Mouse (Mus musculus) fibroblast of lung, adult 2 months (primary cell): ENCODE results near the gene Aunip.

Source experiments
- DNase-seq: peaks from one replicate; pipeline ENCODE4 v3.0.0-alpha.2; 2011; ENCODE audit warnings: low read depth

Aunip gene

DNA sequence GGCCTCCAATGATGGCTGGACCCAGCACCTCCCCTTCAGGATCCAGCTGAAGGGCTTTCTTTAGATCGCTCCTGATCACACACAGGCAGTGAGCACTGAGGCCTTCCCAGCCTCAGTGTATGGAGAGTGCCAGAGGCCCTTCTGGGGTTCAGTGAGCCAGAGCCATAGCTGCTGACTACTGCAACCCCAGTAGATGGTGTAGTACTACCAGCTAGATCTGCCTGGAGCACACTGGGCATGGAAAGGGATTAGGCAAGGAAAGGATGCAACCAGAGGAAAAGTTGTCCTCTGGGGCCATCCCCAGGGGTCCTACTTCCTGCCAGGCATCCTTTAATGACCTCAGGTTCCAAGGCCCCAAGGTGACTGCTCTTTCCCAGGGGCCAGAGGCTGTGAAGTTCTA, 42.8 kb downstream of the Aunip start:
- DNase-seq: no peak

DNA sequence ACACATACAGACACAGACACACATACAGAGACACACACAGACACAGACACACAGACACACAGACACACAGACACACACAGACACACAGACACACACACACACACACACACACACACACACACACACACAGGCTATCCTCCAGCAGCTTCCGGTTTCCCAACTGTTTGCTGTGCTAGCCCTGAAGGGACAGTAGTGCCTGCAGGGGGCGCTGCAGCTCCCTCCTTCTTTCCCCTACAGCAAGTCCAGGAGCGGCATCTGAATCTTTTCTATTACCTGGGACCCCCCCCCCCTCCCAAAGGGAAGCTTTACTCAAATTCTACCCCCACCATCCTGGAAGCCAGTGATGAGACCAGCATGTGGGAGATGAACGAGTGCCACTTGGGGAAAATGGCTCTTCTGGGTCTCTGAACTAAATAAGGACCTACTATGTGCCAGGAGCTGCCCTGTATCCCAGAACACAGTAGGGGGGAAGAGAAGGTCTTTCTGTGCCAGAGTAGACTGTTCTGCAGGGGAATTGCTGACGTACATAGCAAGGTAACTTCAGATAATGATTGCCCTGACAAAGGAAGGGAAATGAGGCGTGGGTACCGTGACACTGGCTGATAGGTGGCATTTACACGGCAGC, 45.3 kb downstream of the Aunip start:
- no peak for DNase-seq

- DNase-seq: no peak
These were observed 46.9 kb downstream of the Aunip start for GRCm38 (mm10) chr4:134557626-134558249.

GRCm38 (mm10) chr4:134558570-134559113, 47.8 kb downstream of the Aunip start:
- DNase-seq: no peak

GRCm38 (mm10) chr4:134559154-134559553, 48.4 kb downstream of the Aunip start:
- DNase-seq: no peak

- DNase-seq: no peak
These were observed 49.9 kb downstream of the Aunip start for GRCm38 (mm10) chr4:134560699-134561098.

- DNase-seq: no peak
These were observed 51.2 kb downstream of the Aunip start for GRCm38 (mm10) chr4:134562014-134562413.

DNA sequence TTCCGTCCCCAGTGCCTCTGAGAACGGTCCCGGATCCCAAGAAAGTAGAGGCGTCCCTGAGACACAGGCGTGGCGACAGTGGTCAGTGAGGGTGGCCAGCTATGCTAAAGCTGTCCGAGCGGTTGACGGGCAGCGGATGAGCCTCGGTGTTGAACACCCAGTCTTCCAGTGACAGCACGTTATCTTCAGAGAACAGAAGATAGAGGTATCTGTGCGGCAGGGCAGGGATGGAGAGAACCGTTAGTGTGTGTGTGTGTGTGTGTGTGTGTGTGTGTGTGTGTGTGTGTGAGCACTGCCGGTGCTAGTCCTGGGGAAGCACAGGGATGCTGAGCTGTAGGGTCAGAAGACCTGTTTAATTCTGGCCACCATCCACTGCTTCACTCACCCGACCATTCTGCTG, 52.8 kb downstream of the Aunip start:
- DNase-seq: no peak

- DNase-seq: no peak
These were observed 53.3 kb downstream of the Aunip start for GRCm38 (mm10) chr4:134564093-134564492.

- DNase-seq: no peak
These were observed 56.8 kb downstream of the Aunip start for GRCm38 (mm10) chr4:134567377-134568226.

- DNase-seq: no peak
These were observed 58.4 kb downstream of the Aunip start for GRCm38 (mm10) chr4:134569205-134569604.

GRCm38 (mm10) chr4:134569831-134570230, 59.0 kb downstream of the Aunip start:
- DNase-seq: no peak

DNA sequence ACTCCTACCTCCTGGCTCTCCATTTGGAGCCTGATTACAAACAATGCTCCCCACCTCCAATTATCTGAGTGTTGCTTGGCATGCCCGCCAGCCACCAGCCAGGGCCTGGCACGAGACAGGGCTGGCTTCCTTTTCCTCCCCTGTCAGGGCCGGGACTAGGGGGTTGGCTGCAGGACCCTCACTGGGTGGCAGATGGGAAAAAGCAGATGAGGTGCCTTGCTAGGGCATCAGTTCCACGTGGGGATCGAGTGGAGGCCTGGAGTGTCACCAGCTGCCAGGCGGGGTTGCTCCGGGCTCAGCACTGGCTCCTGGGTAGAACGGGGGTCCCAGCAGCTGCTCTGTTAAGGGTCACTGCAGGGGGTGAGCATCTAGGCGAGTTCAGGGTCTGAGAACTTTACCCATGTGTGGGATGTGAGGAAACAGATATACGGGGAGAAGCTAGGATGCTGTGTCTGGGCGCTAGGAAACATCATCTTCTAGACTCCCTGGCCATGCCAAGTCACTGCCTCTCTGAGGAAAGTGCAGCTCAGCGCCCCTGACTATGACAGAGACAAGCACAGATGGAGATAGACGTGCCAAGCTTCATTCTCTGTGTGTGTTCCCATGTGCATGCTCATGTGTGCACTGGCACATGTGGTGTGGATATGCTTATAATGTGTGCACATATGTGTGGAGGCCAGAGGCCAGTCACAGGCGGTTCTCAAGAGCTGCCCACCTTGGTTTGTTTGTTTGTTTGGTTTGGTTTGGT, 60.1 kb downstream of the Aunip start:
- DNase-seq: no peak

DNA sequence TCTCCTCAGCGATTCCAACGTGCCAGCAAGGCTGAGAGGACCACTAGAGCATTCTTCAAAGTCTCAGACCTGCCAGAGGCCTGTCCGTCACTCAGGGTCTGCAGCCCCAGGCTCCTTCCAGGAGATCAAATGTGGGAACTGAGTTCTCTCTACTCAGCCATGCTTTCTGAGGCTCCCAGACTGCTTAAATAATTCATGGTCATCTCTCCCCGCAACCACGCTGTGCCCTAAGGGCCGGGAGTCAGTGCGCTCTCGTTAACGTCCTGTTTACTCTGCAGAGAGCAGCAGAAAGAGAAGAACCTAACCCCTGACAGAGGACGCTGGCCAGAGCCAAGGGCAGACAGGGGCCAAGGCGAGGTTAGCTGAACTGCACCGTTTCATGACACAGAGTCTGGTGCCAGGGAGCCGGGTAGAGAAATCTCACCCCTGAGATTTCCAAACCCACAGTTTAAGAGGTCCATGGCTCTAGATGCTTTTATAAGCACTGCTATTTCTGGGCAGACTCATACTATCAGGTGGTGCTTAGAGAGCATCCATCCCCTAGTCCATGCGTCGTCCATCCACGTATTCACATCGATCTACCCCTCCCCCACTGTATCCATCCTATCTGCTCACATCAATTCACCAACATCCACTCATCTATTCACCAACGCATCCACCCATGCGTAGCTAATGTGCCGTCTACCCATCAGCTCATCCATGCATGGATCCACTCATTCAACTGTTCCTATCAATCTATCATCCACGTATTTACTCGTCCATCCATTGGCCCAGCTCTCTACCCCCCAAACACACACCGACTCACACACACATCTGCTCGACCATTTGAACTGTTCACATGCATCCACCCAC, 61.9 kb downstream of the Aunip start:
- DNase-seq: no peak
